Mouse (Mus musculus) cerebellum, adult 11-12 months (tissue): ENCODE results near the gene Ddah1.

Experiments used
- DNase-seq: peaks from one replicate; pipeline ENCODE4 v3.0.0; 2022

The Ddah1 gene

DNA sequence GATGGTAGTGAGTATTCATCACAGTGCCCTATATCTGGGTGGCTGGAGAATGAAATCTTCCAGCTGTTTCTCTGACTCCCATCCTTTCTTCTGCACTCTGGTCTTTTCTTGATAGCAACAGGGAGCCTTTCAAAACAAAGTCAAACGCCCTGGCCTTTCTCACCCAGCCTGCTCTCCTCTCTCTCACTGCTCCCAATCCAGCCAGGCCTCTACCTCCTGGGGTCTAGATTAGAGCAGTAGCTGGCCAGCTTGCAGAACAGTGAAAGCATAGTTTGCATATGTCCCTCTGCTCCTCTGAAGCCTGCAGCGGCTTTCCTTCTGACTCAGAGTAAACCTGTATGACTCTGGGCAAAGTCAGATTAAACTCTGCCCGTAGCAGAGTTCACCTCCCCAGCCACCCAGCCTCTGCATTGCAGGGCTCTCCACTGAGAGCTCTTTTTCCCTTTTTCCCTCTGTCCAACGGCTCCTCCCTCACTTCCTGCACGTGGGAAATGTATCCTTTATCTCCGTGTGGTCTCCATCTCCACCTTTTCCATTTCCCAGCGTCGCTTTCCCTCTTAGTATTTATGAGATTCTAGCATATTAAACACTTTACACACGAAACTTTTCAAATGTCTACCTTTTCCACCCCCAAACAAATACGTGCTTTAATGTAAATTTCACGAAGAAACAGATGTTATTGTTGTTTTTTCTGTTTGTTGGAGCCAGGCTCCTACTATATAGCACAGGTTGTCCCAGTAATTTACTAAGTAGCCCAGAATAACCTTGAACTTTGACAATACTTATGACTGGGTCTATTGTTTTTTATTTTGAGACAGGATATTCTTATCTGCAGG lies 163.8 kb downstream of the Ddah1 start, which contains the start of gene Bcl10:
Bcl10 (plus strand) TSS at position 786 of the 836 bp plus-strand sequence.
- DNase-seq = no peak

DNA sequence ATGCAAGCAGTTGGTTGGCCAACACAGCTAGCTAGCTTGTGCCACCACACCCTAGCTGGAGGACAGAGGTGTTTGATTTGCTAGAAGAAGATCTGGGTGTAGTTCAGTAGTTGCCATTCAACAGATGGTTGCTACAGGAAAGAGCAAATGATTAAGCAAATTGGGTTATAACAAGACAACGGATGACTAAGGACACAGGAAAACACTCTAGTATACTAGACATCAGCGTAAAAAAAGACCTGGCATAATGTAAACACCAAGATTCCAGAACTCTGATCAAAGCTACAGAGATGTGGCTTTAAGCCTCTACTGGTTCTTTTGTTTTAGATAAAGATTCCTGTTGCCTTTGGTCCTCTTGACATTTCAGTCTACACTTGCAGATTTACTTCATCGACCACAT lies 164.5 kb downstream of the Ddah1 start:
- no peak for DNase-seq

DNA sequence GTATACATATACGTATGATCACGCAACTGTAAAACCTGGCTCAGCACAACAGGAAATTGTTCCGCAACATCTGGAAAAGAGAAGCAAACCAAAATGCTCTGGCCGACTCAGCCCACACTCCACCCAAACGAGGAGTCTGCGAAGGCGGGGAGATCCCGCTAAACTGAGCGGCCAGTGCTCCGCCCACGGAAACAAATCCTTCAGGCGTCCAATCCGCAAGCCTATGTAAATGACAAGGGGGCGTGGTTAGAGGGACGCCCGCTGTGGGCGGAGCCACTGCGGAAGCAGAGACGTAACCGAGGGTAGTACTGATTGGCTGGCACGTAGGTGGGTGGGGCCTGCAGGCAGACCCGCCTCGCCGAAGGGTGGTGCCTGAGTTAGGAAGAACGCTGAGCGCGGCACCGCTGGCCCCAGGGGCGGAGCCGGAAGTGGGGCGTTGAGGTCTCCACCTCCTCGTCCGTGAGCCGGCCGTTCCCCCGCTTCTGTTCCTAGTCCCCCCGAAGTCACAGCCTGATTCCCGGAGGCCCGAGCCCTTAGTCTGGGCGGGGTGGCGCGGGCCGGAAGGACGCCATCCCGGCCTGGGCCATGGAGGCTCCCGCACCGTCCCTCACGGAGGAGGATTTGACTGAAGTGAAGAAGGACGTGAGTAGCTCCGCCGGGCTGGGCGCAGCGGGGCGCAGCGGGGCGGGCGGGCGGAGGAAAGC lies 165.6 kb downstream of the Ddah1 start:
- DNase-seq = peak; percentile 99

DNA sequence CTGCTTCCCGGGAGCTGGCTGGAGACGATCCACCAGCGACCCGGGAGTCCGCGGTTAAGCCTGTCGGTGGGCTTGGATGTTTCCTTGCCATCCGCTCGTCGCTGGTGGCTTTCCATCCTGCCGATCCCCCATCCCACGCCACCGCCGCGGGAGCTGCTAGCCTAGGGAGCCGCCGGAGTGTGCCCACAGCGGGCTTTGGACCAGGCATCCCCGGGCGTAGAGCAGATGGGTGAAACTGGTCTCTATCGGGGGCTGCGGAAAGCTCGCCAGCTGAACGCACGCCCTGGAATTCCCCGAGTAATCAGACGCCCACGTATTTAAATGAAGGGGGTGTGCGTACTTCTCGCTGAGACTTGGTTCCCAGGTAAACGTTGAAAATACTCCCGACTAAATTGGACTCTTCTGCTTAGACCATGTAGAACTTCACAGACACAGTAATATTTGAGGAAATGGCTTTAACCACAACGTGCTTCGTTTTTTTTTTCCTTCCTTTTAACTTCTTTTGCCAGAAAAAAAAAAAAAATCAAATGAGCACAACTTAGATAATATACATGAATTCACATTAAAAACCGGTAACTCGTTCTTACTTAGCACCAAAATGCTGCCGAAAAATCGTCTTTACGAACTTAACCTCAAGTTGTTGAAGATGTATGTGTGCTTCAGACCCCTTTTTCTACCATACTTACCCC lies 166.3 kb downstream of the Ddah1 start:
- peak; percentile 78 for DNase-seq

DNA sequence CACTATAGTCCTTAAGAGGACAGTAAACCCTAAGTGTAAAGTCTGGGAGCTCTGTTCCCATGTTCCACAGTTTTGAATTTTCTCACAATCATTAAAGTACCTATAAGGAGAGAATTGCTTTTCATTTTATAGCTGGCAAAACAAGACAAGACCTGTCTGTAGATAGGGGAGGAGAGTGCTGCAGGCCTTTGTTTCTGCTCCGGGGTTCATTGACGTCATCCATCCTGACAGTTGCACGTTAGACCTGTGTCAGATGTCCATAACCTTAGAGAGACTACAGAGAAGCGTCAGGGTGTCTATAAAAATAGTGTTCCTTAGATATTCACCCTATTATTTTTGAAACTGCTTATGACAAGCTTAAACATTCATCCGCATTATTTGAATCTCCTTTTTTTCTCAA lies 167.0 kb downstream of the Ddah1 start:
- DNase-seq = no peak

DNA sequence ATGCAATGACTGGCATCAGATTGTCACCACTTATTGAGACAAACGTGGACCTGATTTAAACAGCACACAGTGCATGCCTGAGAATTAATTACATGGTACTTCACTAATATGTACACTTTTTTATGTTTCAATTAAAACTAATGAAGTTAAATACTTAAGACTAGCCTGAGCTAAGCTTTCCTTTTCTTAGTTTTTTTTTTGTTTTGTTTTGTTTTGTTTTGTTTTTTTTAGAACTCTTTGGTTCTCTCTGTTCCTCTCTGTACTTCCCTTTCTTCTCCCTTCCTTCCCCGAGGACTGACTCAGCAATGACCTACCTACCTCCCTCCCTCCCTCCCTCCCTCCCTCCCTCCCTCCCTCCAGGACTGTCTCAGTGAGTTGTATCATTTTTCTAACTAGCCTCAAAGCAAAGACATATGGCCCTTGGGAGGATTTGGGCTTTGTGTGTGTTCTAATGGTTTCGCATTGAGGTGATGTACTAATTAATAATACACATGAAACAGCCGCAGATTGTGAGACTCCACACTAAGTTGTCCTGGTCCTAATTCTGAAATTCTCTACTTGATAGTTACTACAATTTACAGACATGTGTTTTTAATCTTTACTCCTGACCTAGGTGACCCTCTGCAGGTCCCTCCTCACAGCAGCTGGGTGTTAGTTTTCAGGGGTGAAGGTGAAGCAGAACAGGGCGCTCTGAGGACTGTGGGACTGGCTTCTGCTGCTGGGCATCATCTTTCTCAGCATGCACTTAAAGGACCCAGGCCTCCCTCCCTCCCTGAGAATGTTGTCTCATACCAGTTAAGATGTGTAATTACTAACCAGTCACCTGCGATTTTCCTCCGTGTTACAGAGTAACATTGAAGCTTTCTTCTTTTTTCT lies 171.3 kb downstream of the Ddah1 start:
- DNase-seq = no peak

DNA sequence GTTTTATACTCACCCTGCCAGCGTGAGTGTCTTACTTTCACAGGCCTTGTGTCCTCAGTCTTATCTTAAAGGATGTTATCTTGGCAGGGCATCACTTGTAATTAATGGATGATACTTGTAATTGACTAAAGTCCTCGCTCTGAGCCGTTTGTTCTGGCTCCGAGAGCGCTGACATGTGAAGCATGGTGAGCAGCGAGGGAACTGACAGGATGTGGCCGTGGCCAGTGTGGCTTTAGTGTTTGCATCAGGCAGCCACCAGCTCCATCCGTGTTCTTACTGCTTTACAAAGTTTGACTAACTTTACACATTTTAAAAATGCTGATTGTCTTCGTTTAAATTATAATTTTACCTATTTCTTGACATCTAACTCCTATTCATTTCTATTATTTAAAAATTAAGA lies 175.4 kb downstream of the Ddah1 start:
- DNase-seq = no peak

DNA sequence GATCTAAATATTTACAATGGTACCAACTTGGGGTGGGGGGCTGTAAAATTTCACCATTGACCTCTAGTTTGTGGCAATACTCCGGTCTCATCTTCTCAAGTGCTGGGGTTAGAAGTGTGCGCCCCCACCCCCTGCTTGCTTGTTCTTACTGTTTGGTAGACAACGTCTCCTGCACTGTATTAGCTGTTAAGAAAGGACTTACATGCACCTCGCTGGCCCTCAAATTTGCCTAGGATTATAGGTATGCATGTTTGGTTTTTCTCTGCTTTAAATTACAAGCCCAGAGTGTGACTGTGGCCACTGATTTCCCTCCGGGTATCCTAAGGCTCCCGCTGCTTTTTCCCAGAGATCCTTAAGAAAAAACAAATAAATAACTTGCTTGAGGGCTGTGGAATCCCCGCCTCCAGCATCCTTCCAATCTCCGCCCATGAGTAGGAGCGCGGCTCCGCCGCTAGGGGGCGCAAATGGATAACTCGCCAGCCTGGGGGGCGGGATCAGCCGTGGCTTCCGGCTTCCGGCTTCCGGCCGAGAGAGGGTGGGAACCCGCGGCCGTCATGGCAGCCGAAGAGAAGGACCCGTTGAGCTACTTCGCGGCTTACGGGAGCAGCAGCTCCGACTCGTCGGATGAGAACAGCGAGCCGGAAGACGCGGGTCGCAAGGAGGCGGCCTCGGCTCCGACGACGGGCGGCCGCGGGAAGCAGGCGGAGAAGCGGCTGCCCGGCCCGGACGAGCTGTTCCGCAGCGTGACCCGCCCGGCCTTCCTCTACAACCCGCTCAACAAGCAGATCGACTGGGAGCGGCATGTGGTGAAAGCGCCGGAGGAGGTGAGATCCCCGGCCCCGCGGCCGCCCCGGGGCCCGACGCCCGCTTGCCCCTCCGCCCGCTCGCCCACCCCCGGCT lies 179.3 kb downstream of the Ddah1 start, which contains the start of gene 2410004B18Rik:
2410004B18Rik (plus strand) TSS at position 510 of the 900 bp plus-strand sequence.
- DNase-seq = peak; percentile 88

DNA sequence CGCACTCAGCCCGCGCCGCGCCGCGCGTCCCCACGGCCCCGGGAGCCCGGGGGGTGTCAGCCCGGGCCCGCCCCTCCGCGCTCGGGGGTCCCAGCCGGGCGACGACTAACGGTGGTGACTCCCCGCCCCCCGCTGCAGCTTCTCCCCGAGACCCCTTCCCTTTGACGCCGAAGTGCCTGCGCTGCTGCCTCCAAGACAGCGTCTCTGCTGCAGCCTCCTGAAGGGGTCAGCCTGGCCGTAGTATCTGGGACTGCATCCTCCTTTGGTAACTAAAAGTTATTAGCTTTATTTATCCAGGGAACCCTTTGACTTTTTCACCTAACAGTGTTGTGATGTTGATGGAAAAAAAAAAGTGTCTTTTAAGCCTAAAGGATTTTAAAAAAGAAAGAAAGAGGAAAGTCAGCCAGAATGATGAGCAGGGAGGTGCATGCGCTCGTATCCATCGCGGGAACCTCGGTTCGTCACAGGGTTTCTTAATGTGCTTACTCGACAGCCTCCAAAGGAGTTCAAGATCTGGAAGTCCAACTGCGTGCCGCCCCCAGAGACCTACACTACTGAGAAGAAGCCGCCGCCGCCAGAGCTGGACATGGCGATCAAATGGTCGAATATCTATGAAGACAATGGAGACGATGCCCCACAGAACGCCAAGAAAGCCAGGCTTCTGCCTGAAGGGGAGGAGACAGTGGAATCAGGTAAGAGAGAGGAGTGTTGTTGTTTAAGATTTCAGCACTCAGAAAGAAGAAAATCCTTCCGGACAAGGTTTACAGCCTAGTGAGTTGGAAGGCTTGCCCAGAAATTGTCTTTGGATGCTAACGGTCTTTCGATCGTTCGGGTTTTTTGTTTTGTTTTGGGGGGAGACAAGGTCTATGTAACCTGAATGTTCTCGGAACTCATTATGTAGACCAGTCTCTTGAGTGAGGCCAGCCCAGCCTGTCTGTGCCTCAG lies 180.2 kb downstream of the Ddah1 start:
- DNase-seq = peak; percentile 49

DNA sequence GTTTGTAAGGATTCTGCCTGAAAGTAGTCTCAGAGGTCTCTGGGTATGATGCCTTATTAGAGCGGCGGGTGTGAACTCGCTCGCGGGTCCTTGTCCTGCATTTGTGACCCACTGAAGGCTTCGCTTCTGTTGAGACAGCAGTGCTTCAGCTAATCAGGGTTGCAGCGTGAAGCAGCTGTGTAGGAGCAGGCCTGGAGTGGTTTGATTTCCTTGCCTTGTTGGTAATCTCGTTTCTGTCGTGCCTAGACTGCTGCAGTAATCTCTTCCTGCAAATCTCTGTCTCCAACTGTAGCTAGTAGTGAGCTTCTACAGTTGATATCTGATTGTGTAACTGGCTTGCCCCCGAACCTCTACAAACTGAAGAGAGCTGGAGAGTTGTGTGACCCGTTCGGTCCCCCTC lies 180.9 kb downstream of the Ddah1 start:
- DNase-seq = no peak

DNA sequence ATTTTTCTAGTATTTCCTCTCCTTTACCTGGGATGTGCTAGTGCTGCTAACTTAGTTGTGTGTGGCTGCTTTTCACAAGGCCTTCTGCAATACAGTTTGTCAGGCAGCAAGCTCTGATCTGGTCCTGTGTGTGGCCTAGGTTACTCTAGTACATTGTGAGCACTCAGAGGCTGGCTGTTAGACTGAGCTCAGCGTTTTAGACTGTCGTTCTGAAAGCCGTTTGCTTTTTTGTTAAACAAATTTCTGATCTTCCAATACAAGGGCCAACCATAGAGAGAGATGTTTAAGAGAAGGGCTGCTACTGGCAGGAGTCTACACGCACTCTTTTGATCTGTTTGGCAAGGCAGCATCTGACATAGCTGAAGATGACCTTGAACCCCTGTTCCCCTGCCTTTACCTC lies 181.5 kb downstream of the Ddah1 start:
- DNase-seq = no peak

DNA sequence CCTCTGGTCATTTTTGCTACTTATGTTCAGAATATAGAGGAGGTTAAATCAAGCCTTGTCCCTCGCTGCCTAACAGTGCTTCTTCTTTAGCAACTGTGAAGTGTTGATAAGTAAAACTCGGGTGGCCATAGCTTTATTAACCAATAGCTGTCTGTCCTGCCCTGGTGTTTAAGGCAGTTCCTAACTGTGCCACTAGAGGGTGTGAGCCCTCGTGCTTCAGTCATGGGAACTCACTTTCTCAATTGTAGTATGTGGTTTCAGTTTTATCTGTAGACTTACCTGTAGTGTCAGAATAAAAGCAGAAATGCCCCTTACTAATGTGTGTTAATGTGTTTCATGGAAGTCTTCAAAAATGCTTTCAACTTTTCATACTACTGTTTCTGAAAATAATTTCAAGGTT lies 183.5 kb downstream of the Ddah1 start:
- peak; percentile 25 for DNase-seq
